Mouse (Mus musculus): ENCODE results near the gene Retreg3.
"Not testable (repeated sequence)": the region's sequence is repeated elsewhere in the genome, so short reads cannot be mapped to it uniquely, and the experiment has no call there.

Gene Retreg3

DNA sequence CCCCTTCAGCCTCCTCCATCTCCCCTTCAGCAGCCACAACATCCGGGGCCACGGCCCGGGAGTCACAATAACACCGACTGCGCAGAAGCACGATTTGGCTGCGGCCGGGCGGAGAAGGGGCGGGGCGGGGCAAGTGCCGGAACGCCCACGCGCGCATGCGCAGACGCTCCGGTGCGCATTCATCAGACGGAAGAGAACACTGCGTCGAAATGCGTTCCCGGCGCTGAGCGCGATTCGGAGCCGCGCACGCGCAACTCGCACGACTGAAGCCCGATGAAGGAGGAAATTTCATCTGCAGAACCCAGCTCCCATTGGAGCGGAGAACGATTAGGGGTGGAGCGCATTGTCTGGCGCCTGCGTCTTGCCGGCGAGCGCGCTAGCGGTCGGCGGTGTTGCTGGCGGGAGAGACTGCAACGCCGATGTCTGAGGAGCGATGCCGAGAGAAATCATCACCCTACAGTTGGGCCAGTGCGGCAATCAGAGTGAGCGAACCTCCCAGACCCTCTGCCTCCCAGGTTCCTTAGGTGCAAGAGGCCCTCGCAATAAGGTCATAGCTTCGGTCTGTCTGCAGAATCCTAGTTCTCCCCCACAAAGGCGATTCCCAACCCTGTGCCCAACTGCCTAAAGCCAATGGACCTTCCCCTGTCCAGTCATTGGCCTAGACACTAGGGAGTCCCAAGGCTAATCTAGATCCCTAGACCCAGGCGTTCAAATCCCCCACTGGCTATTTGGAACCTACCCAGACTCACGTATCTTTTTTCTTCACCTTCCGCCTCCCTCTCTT, at the start of gene Retreg3, which contains the start of gene Tubg1:
TSS of gene Retreg3 (minus strand) at position 133 of the 784 bp plus-strand sequence.
TSS of gene Tubg1 (plus strand) at position 178 of the 784 bp plus-strand sequence.
- DNase-seq, result peak; percentile 100

DNA sequence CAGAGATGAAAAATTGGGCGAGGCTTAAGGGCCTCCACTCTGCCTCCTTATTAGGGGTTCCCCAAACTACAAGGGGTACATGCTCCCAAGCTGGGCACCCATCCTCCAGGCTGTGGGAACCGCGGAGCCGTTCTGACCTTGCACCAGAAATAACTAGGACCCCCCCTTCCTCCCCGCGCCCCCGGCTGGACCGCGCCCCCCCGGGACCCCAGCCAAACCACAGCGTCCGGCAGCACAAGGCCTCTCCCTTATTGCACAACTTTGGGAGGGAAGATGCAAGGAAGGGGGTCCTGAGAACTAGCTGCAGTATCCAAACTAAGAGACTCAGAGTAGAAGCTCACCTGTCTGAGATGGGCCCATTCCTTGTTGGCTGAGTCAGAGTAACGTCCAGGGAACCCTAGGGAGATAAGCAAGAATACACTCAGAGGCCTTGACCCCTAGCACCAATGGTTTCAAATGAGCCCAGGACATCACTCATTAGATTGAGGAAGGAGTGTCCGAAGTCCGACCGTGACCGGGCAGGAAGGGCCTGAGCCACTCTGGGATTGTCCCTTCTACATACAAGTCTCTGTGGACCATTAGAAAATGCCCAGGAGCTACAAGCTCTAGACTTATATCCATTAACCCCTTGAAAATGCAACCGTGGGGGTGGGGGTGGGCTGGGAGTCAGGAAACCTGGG, 48.7 kb upstream of the Retreg3 start:
- DNase-seq, result no peak

DNA sequence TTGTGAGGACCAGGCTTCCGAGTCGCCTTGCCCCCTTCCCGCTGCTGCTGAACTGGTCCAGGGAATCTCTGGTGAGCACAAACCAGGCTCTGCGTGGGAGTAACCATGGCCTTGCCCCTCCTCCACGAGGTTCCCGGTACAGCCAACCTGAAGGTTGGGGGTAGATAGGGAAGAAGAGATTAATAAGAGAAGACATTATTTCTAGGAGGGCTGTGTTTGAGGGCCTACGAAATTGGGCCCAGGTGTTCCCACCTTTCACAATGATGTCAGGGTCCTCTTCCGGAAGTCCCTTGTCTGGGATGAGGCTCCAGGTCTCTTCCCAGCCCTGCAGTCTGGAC, 48.2 kb upstream of the Retreg3 start:
- DNase-seq, result no peak

DNA sequence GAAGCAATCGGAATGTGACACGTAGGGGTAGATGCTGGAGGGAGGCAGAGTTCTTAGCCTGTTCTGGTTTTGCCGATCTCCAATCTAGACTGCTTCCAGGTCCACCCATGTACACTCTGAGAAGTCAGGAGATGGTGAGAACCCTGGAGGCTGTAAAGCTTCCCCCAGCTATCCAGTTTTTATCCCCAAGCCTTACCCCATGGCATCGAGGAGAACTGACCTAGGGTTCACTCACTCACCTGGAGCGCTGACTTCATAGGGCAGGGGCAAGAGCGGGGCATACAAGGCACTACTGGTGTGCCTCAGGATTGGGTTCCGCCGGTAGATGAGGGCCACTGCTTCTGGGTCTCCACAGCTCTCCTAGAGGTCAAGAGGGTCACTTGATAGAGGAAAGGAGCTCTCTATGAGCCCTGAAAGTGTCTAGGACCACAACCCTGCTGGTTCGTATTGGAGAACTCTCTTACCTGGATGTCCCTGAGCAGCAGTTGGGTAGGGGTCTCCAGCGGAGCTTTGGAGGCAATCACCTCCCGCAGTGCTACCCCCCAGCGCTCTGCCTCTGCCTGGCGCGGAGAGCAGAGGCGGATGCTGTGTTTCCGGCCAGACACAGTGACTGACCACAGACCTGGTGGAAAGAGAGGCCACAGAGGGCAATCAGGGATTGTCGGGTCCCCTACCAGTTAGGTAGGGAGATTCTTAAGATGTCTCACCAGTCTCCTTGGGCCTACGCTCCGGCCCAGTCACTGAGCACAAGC, 47.7 kb upstream of the Retreg3 start:
- no peak for DNase-seq

DNA sequence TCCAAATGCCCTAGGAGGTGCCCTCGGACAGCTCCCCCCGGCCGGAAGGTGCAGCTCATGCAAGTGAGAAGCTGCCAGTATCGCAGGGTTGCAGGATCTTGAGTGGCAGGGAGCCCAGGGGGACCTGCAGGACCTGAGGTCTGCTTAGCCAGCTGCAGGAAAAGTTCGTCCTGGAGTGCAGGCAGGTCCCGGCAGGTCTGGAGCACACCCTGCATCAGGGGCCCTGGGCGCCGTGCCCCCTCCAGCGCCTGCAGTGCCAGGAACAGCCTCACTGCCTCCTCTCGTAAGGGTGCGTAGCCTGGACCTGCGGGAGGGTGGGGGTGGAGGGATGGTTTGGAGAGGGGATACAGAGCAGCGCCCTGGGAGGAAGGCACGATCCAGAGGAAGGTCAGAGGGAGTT, 46.7 kb upstream of the Retreg3 start:
- no peak for DNase-seq

DNA sequence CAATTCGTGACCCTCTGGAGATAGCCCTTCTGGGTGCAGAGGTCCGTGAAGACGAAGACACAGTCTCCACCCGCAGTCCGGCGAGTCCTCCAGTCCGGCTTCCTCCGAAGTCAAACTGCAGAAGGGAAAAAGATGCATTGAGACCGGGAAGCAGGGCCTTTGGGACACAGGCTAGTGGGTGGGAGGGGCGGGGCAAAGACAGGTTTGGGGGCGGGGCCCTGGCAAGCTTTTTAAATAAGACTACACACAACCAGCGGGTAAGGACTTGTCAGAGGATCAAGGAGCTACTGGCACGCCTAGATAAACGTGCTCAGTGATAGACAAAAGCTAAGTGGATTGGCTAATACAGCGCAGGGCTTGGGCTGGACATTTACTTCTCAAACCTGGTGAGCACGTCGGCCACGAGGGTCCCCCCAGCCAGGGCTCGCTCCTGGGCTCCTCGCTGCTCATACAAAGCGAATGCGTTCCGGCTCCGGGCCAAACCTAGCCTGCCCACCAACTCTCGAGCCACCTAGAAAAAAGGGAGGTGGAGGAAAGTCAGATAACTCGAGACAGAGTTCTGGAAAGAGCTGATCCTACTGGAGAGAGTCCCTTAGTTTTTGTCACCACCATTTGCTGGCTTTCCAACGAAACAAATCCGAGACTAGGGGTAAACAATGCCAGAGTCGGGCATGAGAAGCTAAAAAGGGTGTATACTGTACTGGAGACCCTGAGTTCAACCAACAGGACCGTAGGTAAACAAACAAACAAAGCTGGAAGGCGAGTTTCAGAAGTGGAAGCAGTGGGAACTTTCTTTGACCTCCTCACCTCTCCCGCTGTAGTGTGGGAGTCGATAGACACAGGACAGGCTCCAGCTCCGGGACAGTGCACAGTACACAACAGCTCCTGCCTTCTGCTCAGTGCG, 45.2 kb upstream of the Retreg3 start:
- no peak for DNase-seq

DNA sequence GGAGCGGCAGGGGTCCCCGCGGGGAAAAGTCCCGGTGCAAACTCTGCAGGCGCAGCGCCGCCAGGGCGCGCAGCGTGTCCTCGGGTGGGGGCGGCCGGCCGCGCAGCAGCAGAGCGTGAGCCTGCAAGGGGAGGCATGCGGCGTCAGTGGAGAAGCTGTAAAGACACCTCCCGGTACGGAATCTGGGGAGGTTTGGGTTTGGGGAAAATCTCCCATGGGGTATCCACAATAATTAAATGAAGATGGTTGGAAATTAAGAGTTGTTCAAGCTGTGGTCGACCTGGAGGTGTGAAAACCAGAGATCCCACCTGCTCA, 44.6 kb upstream of the Retreg3 start:
- no peak for DNase-seq

DNA sequence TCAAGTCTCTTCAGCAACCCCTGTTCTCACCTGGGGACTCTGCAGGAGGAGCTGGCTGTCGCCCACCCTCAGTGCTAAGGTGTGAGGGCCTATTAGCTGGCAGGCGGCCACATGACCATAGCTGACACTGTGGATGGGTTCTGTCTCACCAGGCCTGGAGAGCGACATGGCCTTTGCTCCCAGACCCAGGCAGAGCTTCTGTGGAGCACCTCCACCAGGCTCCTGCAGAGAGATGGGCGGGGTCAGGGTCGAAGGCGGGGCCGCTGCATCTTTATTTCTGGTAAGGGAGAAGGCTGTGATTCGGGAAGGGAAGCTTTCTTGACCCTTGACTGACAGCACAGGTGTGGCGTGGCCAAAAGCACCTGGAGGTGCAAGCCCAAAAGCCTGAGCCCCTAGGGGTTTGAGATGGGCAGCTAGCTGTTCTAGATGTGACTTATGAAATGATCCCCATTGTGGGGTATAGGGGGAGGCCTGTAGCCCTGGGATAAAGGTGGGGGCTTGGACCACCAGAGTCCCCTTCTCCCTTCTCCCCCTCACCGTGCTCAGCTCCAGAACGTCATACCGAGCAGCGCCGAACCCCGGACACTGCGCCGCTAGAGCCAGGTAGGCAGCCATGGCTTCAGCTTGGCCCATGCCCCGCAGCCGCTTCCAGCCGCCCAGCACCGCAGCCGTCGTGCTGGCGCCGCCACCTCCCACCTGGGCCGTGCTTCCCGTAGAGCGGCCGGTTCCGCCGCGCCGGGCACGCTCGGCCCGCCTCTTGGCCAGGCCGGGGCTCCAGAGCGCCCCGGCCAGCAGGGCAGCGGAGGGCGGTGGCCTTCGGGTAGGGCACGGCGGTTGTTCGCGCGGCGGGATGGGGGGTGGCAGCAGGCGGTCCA, 44.0 kb upstream of the Retreg3 start:
- no peak for DNase-seq

DNA sequence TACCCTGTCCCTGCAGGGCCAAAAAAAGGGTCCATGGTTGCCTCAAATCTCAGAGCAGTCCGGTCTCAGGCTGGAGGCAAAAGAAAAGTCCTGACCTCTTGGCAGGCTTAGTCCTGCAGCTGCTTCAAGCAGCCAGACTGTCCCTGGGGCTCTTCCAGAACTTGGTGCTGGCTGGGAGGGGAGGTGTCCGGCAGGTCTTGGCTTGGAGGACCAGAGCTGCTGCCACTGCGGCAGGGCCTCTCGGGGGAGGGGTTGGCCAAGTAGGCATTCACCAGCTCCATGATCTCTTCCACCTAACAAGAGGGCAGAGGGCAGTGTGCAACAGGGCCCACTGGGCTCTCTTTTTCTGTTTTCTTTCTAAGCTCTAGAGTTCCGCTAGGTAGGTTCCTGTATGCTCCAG, 43.1 kb upstream of the Retreg3 start:
- no peak for DNase-seq

DNA sequence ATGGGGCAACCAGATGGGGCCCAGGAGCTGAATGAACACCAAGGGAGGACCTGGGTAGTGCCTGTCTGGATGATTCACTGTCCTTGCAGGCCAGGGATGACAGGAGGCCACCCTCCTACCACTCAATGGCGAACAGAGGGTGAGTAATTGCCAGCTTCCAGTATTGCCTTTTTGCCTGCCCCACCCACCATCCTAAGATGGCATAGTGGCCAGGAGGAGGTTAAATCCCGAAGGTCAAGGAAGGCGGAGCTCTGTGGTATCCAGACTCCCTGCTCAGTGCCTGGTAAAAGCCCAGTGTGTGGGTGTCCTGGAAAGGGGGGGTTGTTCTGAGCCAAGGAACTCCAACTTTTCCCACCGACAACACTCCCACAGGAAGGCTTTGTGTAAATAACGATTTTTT, 42.6 kb upstream of the Retreg3 start:
- no peak for DNase-seq

DNA sequence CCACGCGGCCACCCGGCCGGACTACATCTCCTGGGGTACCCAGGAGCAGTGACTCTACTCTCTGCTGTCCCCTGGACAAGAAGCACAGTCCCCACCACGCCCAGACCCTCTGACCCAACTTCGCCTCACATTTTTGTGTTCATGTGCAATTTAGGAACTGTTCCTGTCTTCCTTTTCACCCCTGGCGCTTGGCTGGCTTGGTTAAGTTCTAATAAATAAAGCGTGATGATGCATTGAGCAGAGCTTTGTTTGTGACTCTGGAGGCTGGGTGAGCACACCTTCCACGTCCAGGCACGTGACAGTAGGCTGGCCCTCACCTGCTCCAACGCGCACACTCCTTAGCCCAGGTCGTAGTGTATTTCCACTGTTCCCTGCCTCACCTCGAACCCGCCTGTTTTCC, 41.9 kb upstream of the Retreg3 start:
- no peak for DNase-seq

DNA sequence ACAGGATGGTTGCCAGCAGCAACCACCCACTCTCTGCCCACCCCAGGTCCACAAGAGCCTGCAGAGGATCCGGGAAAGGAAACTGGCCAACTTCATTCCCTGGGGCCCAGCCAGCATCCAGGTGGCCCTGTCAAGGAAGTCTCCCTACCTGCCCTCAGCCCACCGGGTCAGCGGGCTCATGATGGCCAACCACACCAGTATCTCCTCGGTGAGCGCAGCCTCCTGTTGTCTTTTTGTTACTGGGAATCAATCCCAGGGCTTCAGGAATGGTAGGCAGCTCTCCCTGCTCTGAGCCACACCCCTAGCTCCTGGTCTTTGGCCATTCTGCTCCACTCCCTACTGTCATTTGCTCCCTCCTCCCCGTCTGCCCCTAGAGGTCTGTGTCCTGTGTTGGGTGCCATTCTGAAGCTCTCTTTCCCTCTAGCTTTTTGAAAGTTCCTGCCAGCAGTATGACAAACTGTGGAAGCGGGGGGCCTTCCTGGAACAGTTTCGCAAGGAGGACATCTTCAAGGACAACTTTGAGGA, 41.4 kb upstream of the Retreg3 start:
- DNase-seq, result not testable (repeated sequence)

DNA sequence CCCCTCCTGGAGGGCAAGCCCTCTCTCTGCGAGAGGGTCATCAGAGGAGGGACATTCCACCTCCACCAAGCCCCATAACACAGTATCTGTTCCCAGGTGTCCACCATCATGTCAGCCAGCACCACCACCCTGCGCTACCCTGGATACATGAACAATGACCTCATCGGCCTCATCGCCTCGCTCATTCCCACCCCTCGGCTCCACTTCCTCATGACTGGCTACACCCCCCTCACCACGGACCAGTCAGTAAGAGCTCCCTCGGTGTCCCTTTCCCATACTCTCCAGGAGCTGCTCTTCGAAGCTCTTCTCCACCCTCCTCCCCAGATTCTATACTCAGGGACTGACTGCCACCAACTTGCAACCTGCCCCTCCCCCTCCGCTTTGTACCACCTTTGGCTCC, 40.5 kb upstream of the Retreg3 start:
- not testable (repeated sequence) for DNase-seq

DNA sequence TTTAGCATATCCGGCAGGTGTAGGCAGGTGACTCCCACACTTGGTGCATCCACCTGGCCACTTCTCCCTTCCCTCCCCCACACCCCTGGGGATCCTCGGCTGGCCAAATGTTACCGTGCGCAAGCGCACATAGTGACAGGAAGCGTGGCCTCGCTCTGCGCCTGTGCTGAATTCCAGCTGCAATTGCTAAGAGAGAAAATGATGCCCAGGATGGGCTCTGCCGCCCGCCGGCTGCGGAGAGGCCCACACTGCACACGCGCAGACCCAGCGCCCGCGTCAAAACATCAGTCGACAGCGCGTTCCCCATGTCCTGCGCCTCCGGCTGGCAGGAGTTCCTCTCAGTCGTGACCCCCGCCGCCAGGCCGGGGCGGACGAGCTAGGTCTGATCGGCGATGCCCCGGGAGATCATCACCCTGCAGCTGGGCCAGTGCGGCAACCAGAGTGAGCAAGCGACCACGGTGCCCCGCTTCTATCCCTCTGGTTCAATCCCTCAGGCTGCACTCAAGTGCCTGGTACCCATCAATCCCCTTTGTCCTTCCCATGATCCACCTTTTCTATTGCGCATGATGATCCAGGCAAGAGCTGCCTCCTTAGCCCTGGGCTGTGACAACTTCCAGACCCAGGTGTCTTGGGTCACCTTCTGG, 36.2 kb upstream of the Retreg3 start, which contains the start of gene Tubg2:
TSS of gene Tubg2 (plus strand) at position 180 of the 644 bp plus-strand sequence.
- DNase-seq, result peak; percentile 70

DNA sequence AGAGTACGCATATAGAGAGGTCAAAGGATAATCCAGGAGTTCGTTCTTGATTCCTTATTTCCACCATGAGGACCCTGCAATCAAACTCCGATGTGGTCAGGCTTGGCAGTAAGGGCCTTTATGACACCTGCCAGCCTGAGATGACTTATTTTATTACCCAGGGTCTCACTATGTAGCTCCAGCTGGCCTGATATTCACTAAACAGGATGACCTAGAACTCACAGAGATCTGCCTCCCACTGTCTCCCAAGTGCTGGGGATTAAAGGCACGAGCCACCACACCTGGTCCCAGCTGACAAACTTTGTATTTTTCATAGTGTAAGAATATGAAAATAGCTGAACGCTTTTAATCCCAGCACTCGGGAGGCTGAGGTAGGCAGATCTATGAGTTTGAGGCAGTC, 35.5 kb upstream of the Retreg3 start:
- no peak for DNase-seq

DNA sequence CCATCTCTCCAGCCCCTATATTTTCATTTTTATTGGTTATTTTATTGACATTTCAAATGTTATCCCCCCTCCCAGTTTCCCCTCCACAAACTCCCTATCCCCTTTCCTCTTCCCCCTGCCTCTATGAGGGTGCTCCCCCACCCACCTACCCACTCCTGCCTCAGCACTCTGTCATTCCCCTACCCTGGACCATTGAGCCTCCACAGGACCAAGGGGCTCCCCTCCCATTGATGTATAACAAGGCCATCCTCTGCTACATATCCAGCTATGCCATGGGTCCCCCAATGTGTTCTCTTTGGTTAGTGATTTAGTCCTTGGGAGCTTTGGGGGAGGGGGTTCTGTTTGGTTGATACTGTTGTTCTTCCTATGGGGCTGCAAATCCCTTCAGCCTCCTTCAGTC, 35.0 kb upstream of the Retreg3 start:
- DNase-seq, result no peak

DNA sequence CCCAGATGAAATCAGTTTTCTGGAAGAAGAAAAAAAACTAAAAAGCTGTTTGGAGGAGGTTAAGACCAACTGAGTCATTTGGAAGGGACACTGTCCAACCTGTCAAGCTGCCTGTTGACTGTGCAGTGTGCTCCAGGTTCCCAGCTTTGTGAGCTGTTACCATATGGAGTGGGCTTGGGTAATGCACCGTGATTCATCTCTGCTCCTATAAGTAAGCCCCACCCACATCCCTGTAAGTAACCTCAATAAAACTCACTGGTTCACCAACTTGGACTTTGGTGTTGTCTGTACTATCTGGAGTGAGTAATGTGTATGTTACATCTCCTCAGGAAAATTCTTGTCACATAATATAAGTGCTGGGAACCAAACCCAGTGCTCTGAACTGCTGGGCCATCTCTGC, 33.1 kb upstream of the Retreg3 start:
- no peak for DNase-seq

DNA sequence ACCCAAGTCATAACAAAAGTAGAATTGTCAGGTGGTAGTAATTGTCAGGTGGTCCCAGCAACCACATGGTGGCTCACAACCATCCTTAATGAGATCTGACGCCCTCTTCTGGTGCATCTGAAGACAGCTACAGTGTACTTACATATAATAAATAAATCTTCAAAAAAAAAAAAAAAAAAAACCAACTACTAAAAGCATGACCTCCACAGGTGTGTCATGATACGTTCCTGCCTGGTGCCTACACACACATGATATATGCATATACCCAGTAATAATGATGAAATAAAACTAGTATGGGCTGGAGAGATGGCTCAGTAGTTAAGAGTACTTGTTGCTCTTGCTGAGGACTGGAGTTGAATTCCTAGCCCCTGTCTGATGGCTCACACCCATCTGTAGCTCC, 31.4 kb upstream of the Retreg3 start:
- DNase-seq, result no peak

DNA sequence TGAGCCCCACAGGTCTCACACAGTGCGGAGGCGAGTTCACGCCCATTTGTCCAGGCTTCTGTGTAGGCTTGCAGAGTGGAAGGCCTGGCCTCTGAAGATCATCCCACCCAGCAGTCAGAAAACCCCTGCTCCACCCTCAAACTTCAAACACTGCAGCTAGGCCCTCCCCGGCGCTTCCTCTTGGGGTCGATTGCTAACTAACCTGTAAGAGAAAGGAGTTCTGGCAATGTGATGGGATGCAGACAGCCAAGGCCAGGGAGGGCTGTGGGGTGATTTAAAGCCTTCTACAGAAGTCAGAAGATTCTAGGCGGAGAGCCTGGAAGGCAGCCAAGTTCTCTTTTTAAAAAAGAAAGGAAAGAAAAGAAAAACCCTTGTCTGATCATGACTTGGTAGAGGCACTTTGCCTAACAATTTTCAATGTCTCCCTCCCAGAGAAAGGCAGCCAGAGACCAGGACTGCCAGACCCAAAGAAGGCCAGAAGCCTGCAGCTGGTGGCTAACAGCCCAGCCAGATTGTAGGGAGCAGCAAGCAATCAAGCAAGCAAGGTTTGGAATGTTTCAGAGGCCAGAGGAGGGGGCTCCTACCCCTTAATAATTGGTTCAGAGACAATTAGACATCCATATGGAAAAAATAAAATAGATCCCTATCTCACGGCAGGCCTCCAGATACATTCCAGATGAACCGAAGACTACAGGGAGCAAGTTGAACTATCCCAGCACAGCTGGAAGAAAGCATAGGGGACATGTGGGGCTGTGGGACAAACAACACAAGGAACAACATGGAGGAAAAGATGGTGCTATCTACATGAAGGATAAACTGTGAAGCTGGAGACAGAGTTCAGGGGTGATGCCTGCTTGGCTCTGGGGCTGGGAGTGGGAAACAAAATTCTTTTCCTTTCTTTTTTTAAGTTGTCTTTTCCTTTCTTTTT, 29.7 kb upstream of the Retreg3 start:
- DNase-seq, result no peak

DNA sequence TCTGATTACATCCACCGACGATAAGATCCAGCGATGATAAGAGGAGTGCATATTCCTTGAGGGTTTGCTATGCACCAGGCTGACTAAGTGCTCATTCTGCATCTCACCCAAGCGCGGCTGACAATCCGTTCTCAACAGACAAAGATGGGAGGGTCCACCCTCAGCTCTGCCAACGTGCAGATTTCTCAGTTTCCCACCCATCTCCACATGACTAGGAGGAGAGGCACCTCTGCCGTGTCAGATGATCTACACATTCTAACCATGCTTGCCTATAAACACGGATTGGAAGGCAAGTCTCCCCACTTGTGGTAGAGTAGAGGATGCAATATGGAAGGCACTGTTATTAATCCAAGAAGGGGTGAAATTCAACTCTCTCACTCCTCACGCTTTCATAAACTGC, 29.1 kb upstream of the Retreg3 start:
- DNase-seq, result no peak

Data from right cerebral cortex, postnatal 4 days (tissue).